Mouse (Mus musculus): ENCODE measurements around the gene Sh3bp4.

The Sh3bp4 gene

DNA sequence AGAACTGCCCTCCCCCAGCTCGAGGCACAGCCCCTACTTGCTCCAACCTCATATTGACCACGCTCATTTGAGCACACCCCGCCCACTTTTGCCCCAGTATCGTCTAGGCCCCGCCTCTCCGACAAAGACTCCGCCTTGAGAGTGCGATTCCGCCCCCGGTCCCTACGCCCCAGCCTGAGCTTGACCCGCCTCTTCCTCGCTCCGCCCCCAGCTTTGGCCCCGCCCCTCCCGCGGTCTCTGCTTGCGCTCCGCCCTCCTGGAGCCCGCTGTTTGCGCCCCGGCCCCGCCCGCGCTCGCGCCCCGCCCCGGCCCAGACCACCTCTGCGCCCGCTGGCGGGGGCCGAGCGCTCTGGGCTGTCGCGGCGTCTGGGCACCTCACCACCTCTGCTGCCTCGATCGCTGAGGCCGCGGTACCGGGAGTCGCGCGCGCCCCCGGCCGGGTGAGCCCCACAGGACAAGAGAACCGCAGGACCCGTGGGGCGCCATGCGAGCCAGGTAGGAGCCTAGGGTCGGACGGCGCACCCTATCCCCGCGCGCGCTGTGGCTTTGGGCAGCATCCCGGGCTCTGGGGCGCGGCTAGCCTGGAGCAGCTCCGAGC lies at the start of gene Sh3bp4:
TSS of gene Sh3bp4 (plus strand) at position 313 of the 598 bp plus-strand sequence.
- DNase-seq (ENCODE audit: low read depth, low spot score): peak; percentile 96

- DNase-seq (ENCODE audit: low read depth, low spot score): no peak
These were observed 47.2 kb upstream of the Sh3bp4 start for GRCm38 (mm10) chr1:89022997-89023396.

GRCm38 (mm10) chr1:89024696-89025612 lies 45.3 kb upstream of the Sh3bp4 start:
- no peak for DNase-seq (ENCODE audit: low read depth, low spot score)

- DNase-seq (ENCODE audit: low read depth, low spot score): no peak
These were observed 44.2 kb upstream of the Sh3bp4 start for GRCm38 (mm10) chr1:89026040-89026439.

DNA sequence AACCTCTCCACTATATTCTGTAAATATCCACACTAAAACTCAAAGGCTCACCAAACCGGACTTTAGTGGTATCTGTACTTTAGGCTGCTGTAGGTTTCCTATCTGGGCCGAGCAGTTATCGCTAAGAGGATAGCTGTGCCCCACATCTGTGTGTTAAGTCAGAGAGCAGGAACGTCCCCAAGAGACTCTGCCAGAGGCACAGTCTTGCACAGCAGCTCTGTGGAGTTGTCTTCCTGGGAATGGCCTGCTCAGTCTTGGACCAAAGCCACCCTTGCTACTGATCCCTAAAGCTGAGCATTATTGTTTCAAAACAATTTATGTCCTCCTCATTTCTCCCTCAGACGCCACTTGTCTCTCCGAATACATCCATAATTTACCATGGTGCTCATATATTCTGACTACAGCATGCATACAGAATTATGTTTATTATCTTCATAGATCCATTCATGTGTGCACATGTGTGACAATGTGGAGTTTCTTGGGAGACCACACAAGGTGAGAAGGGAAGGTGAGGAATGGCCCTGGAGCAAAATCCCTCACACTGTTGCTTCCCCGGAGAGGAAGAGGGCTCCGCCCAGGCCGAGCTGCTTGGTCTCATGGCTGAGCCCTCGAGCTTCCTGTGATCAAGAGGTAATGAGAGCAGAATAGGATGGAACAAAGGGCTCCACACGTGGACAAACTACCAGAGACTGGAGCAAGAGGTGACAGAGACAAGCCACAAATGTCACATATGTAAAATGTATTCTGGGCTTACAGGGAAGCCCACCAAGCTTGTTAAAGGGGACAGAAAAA lies 40.9 kb upstream of the Sh3bp4 start:
- DNase-seq (ENCODE audit: low read depth, low spot score): no peak

GRCm38 (mm10) chr1:89033661-89034060 lies 36.6 kb upstream of the Sh3bp4 start:
- no peak for DNase-seq (ENCODE audit: low read depth, low spot score)

GRCm38 (mm10) chr1:89034061-89034460 lies 36.2 kb upstream of the Sh3bp4 start:
- DNase-seq (ENCODE audit: low read depth, low spot score): no peak

- DNase-seq (ENCODE audit: low read depth, low spot score): peak; percentile 85
These were observed 35.1 kb upstream of the Sh3bp4 start for GRCm38 (mm10) chr1:89035115-89035514.

- DNase-seq (ENCODE audit: low read depth, low spot score): no peak
These were observed 30.4 kb upstream of the Sh3bp4 start for GRCm38 (mm10) chr1:89039836-89040235.

DNA sequence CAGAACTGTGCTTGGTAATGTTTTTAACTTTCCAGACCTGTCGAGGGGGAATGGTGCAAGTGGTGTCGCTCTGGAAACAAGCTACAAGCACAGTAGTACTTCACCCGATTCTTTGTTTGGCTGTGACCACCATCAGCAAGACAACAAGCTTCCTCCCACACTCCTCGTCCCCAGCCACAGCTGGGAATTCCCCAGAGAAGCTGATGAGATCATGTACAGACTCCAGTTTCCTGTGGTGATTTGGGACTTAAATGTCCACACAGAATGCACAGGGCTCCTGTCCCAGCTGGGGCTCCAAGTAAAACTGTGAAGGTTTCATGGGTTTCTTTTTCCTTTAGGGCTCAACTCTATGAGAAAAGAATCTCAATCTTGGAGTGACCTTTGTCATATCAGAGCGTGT lies 28.9 kb upstream of the Sh3bp4 start:
- DNase-seq (ENCODE audit: low read depth, low spot score): no peak

- DNase-seq (ENCODE audit: low read depth, low spot score): no peak
These were observed 28.1 kb upstream of the Sh3bp4 start for GRCm38 (mm10) chr1:89042081-89042480.

DNA sequence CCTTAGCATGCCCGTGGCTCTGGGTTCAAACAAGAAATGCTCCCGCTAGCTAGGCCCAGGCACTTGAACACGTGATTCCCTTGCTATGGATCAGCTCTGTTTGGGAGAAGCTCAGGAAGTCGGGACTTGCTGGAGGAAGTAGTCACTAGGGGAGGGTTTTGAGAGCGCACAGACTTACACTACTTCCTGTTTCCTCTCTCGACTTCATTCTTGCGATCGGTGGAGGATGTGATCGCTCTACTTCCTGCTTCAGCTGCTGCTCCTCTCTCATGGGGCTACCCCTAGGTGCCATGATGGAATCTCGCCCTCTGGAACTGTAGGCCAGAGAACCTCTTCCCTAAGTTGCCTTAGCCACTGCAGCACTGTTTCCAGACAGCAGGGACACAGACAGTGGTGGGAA lies 27.3 kb upstream of the Sh3bp4 start:
- DNase-seq (ENCODE audit: low read depth, low spot score): no peak

DNA sequence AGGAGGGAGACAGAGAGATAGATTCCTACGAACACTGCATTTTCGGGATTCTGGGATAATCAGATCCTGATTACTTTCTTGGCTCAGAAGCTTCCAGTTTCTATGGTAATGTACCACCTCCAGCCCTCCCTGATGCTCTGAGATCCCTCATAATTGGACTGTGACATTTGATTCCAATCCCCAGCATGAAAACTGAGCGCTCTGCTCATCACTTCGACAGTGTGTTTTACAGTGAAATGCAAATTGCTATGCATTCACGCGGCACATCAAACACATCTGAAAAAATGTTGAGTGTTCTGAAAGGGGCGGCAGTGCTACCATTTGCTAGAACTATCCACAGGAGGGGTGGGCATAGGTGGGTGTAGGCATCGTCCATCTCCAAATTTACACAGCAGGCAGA lies 24.8 kb upstream of the Sh3bp4 start:
- no peak for DNase-seq (ENCODE audit: low read depth, low spot score)

- peak; percentile 58 for DNase-seq (ENCODE audit: low read depth, low spot score)
These were observed 20.7 kb upstream of the Sh3bp4 start for GRCm38 (mm10) chr1:89049506-89049905.

DNA sequence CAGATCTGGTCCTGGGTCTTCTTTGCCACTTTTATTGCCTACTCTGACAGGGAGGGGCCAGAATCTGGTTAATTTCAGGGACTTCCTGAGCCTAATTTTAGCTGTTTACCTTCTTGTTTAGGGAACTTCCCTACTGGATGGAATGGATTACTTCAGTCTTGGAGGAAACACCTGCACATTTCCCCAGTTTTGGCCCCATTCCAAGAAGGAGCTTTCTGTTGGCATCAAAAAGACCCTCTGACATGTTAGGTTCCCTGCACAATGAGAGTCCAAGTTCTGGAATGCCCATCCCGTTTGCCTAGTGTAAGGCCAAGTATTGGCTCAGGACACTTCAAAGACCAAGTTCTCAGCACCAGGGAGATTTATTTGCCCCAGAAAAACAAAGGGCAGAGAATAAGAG lies 14.0 kb upstream of the Sh3bp4 start:
- no peak for DNase-seq (ENCODE audit: low read depth, low spot score)

DNA sequence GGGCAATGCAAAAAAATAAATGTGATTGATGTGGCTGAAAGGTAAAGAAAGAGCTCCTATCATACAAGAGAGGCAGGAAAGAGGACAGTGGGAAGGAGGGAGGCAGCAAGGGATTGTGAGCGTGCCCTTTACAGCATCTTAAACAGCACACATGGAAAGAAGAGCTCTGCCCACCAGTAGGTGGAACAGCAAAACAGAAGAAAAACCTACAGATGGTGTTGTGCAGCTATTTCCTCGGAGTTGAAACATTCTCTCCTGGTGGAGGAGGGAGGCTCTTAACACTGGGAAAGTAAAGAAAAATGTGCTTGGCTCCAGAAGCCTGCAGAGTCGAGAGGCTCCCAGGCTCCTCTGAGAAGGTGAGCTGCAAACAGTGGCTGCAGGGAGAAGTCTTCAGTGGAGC lies 12.8 kb upstream of the Sh3bp4 start:
- DNase-seq (ENCODE audit: low read depth, low spot score): peak; percentile 88

GRCm38 (mm10) chr1:89058011-89058410 lies 12.2 kb upstream of the Sh3bp4 start:
- no peak for DNase-seq (ENCODE audit: low read depth, low spot score)

DNA sequence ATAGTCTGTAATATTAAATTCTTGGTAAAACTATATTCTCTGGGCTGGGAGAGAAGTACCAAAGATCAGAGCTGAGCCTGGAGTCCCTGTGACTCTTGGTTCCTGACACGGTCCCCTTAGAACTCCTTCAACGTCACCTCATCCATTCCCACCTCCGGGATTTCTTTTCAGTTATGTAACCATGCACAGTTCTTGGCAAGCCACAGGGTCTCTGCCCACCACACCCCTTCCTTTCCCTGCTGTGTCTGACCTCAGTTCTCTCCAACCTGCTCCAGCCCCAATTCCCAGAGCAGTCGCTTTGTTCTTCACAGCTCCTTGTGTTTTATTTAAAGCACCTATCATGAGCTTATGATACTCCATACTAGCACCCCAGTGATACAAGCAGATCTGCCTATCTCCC lies 7.2 kb upstream of the Sh3bp4 start:
- DNase-seq (ENCODE audit: low read depth, low spot score): no peak

DNA sequence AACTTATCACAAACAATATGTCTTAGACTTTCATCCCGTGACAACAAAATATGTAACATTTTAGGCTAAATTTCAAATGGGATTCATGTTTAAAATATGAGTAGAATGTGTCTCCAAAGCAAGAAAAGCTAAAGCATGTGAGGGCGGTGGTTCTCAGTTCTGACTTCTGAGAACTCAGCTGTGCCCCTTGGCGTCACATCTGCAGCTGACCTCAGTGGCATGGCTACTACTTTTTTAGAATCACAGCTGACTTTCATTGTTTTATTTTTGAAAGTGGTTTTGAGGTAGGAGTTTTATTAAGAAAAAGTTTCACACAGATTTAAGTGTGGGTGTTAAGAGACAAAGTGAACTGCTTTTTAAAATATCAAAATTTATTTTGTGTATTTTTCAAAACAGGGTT lies 6.4 kb upstream of the Sh3bp4 start:
- no peak for DNase-seq (ENCODE audit: low read depth, low spot score)

GRCm38 (mm10) chr1:89068812-89069211 lies 1.4 kb upstream of the Sh3bp4 start:
- no peak for DNase-seq (ENCODE audit: low read depth, low spot score)

GRCm38 (mm10) chr1:89069479-89070102 lies 624 bp upstream of the Sh3bp4 start:
- DNase-seq (ENCODE audit: low read depth, low spot score): peak; percentile 28

- DNase-seq (ENCODE audit: low read depth, low spot score): no peak
These were observed 701 bp downstream of the Sh3bp4 start for GRCm38 (mm10) chr1:89070871-89071361.
